Mouse (Mus musculus): Measurements from ENCODE around the gene Uqcrh.

GRCm38 (mm10) chr4:116105278-116105677 is 30.4 kb upstream of the Uqcrh start:
- TF ChIP-seq CTCF (IDR thresholded peaks at IDR 0.05; ENCODE audit: extremely low read depth, insufficient read length, insufficient replicate concordance, low read depth, low read length) = no peak
- no peak for TF ChIP-seq POLR2A (IDR thresholded peaks at IDR 0.05; ENCODE audit: low read depth, low read length)

All from small intestine, adult 2 months (tissue).